Mouse (Mus musculus) hematopoietic multipotent progenitor cell, adult 10-12 weeks (in vitro differentiated cells): ENCODE results near the gene Tcf12. TPM values are rescaled to one million over a fixed set of nuclear protein-coding genes. Genes with fewer than 3 reads are reported as not detected.

Experiments
- polyA plus RNA-seq: library from polyadenylated mRNA; stranded (reverse); fragments of >175 nt; gene quantifications from 2 replicates; pipeline ENCODE4 v1.2.3, GENCODE M21; 2012; ENCODE audit warnings: low replicate concordance

Tcf12 gene
- polyA plus RNA-seq = 29.0 and 74.0 TPM in 2 replicates

DNA sequence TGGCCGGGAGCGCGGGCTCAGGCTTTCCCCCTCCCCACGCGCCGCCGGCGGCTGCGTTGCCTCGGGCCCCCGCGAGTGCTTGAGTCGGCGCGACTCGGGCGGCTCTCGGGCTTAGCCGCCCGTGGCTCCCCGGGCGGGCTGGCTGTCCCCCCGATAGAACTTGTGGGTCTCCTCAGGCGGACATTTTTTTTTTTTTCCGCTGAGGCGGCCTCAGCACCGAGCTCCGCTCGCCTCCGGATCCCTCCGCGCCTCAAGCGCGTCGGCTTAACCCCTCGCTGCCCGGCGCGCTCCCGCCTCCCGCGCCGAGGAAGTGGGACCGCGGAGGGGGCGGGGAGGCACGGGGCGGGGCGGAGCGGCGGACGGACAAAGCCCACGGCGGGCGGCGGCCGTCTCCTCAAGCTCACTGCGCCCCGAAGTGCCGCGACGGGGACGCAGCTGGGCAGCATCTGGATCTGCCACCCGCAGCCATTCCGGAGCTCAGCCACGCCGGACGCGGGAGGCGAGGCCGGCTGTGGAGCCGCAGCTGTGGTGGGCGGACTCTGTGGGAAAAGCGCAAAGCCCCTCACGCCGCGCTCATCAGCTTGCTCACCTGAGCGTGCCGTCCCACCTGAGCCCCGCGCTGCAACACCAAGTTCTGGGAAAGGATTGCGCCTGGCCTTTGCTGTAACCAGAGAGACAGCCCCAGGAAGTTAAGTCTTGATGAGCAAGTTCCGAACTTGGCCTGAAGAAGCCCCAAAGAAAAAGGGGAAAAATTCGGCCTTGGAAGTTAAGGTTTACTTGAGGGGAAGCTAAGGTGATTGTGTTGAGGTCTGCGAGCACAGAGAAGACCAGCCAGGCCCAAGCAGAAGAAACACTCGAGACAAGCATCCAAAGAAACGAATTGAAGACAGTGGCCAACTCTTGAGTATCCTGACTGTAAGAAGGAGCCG lies at the start of gene Tcf12:
Gene Tcf12 (minus strand): TSS at position 250 of the 929 bp plus-strand sequence.

Other genes starting within 250 kb of the Tcf12 start
- gene Zfp280d, start 163.0 kb upstream of the Tcf12 start, polyA plus RNA-seq = 1.2 and 10.4 TPM in 2 replicates